Mouse (Mus musculus): ENCODE measurements around the gene Nfib. TPM values are rescaled to one million over a fixed set of nuclear protein-coding genes. Genes with fewer than 3 reads are reported as not detected.

The Nfib gene
- polyA plus RNA-seq, 2 experiments = 57.3 to 126 TPM

- no peak overlapping the region for H3K4me2 ChIP-seq (replicated peaks; ENCODE audit: low read depth, low read length, severe bottlenecking)
- no peak overlapping the region for H3K27ac ChIP-seq (replicated peaks; ENCODE audit: low read depth, low read length)
- no peaks in the 10 kb centered on the region for H3K36me3 ChIP-seq (ENCODE audit: control insufficient read depth, insufficient read depth, low read length)
- H3K4me1 ChIP-seq (ENCODE audit: control insufficient read depth, insufficient read depth, low read length) = peaks cover 33% of the 10 kb centered on the region
- WGBS = 83% methylated on average over 9 of the region's 9 CpGs
- no peak overlapping the region for H3K9ac ChIP-seq (ENCODE audit: low read depth, low read length, severe bottlenecking)
- H3K9me3 ChIP-seq (ENCODE audit: control insufficient read depth, low read length) = peaks cover 5% of the 10 kb centered on the region
- no peak overlapping the region for H3K4me3 ChIP-seq (replicated peaks; ENCODE audit: low read length)
- DNase-seq (ENCODE audit: low spot score) = no peak
- TF ChIP-seq POLR2A (IDR thresholded peaks at IDR 0.05; ENCODE audit: borderline replicate concordance, extremely low read depth, insufficient read depth, insufficient read length) = no peak
- ATAC-seq (ENCODE audit: low FRiP score, low read depth) = no peak
- H3K27me3 ChIP-seq (ENCODE audit: control insufficient read depth, insufficient read depth, low read length) = no peaks in the 10 kb centered on the region
Measured at GRCm38 (mm10) chr4:82606351-82606750, 99.2 kb downstream of the Nfib start.

GRCm38 (mm10) chr4:82605034-82605784 lies 100.3 kb downstream of the Nfib start:
- 21% methylated on average over 14 of the region's 14 CpGs for WGBS
- H3K9ac ChIP-seq (ENCODE audit: low read depth, low read length, severe bottlenecking) = 0 out of 2 replicates have a peak overlapping the region, but pooled peaks have one; percentile 8
- H3K36me3 ChIP-seq (ENCODE audit: control insufficient read depth, insufficient read depth, low read length) = no peaks in the 10 kb centered on the region
- no peaks in the 10 kb centered on the region for H3K27me3 ChIP-seq (ENCODE audit: control insufficient read depth, insufficient read depth, low read length)
- no peak for TF ChIP-seq POLR2A (IDR thresholded peaks at IDR 0.05; ENCODE audit: borderline replicate concordance, extremely low read depth, insufficient read depth, insufficient read length)
- peak overlapping the region; percentile 35 for H3K4me2 ChIP-seq (replicated peaks; ENCODE audit: low read depth, low read length, severe bottlenecking)
- H3K4me3 ChIP-seq (replicated peaks; ENCODE audit: low read length) = peak overlapping the region; percentile 2; the same call in 1 of the 2 replicates
- peak; percentile 80 for DNase-seq (ENCODE audit: low spot score)
- H3K4me1 ChIP-seq (ENCODE audit: control insufficient read depth, insufficient read depth, low read length) = peaks cover 33% of the 10 kb centered on the region
- H3K9me3 ChIP-seq (ENCODE audit: control insufficient read depth, low read length) = peaks cover 8% of the 10 kb centered on the region
- H3K27ac ChIP-seq (replicated peaks; ENCODE audit: low read depth, low read length) = peak overlapping the region; percentile 72
- peak; percentile 73 for ATAC-seq (ENCODE audit: low FRiP score, low read depth)

- 0 out of 2 replicates have a peak overlapping the region, but pooled peaks have one; percentile 2 for H3K4me3 ChIP-seq (replicated peaks; ENCODE audit: low read length)
- peaks cover 33% of the 10 kb centered on the region for H3K4me1 ChIP-seq (ENCODE audit: control insufficient read depth, insufficient read depth, low read length)
- 0 out of 2 replicates have a peak overlapping the region, but pooled peaks have one; percentile 8 for H3K9ac ChIP-seq (ENCODE audit: low read depth, low read length, severe bottlenecking)
- no peak for TF ChIP-seq POLR2A (IDR thresholded peaks at IDR 0.05; ENCODE audit: borderline replicate concordance, extremely low read depth, insufficient read depth, insufficient read length)
- peak overlapping the region; percentile 72 for H3K27ac ChIP-seq (replicated peaks; ENCODE audit: low read depth, low read length)
- peaks cover 8% of the 10 kb centered on the region for H3K9me3 ChIP-seq (ENCODE audit: control insufficient read depth, low read length)
- no peak for DNase-seq (ENCODE audit: low spot score)
- H3K36me3 ChIP-seq (ENCODE audit: control insufficient read depth, insufficient read depth, low read length) = no peaks in the 10 kb centered on the region
- ATAC-seq (ENCODE audit: low FRiP score, low read depth) = peak; percentile 77
- 25% methylated on average over 4 of the region's 4 CpGs for WGBS
- peak overlapping the region; percentile 35 for H3K4me2 ChIP-seq (replicated peaks; ENCODE audit: low read depth, low read length, severe bottlenecking)
- no peaks in the 10 kb centered on the region for H3K27me3 ChIP-seq (ENCODE audit: control insufficient read depth, insufficient read depth, low read length)
Measured at GRCm38 (mm10) chr4:82604501-82604900, 101.0 kb downstream of the Nfib start.

- Histone ChIP-seq H3K36me3 (ENCODE audit: control insufficient read depth, insufficient read depth, low read length) (no peaks in the 10 kb centered on the region), H3K27me3 (ENCODE audit: control insufficient read depth, insufficient read depth, low read length) (no peaks in the 10 kb centered on the region), H3K4me3 (replicated peaks; ENCODE audit: low read length) (no peak overlapping the region), H3K4me1 (ENCODE audit: control insufficient read depth, insufficient read depth, low read length) (peaks cover 35% of the 10 kb centered on the region), H3K27ac (replicated peaks; ENCODE audit: low read depth, low read length) (no peak overlapping the region), H3K4me2 (replicated peaks; ENCODE audit: low read depth, low read length, severe bottlenecking) (no peak overlapping the region), H3K9me3 (ENCODE audit: control insufficient read depth, low read length) (peaks cover 8% of the 10 kb centered on the region), H3K9ac (ENCODE audit: low read depth, low read length, severe bottlenecking) (no peak overlapping the region)
- ATAC-seq (ENCODE audit: low FRiP score, low read depth) = no peak
- no peak for TF ChIP-seq POLR2A (IDR thresholded peaks at IDR 0.05; ENCODE audit: borderline replicate concordance, extremely low read depth, insufficient read depth, insufficient read length)
- DNase-seq (ENCODE audit: low spot score) = no peak
- WGBS = 83% methylated on average over 1 of the region's 1 CpGs
Measured at GRCm38 (mm10) chr4:82600636-82601035, 104.9 kb downstream of the Nfib start.

GRCm38 (mm10) chr4:82598436-82598835 lies 107.1 kb downstream of the Nfib start:
- no peak overlapping the region for H3K4me3 ChIP-seq (replicated peaks; ENCODE audit: low read length)
- H3K4me1 ChIP-seq (ENCODE audit: control insufficient read depth, insufficient read depth, low read length) = peaks cover 18% of the 10 kb centered on the region
- peaks cover 8% of the 10 kb centered on the region for H3K9me3 ChIP-seq (ENCODE audit: control insufficient read depth, low read length)
- peak; percentile 58 for DNase-seq (ENCODE audit: low spot score)
- TF ChIP-seq POLR2A (IDR thresholded peaks at IDR 0.05; ENCODE audit: borderline replicate concordance, extremely low read depth, insufficient read depth, insufficient read length) = no peak
- H3K27me3 ChIP-seq (ENCODE audit: control insufficient read depth, insufficient read depth, low read length) = no peaks in the 10 kb centered on the region
- no peak overlapping the region for H3K9ac ChIP-seq (ENCODE audit: low read depth, low read length, severe bottlenecking)
- 38% methylated on average over 4 of the region's 4 CpGs for WGBS
- H3K27ac ChIP-seq (replicated peaks; ENCODE audit: low read depth, low read length) = no peak overlapping the region
- no peaks in the 10 kb centered on the region for H3K36me3 ChIP-seq (ENCODE audit: control insufficient read depth, insufficient read depth, low read length)
- ATAC-seq (ENCODE audit: low FRiP score, low read depth) = no peak
- no peak overlapping the region for H3K4me2 ChIP-seq (replicated peaks; ENCODE audit: low read depth, low read length, severe bottlenecking)

Data from limb, embryonic 14.5 days (tissue).